Mouse (Mus musculus) stomach, embryonic 14.5 days (tissue): ENCODE measurements around the gene Tmem117. TPM values are rescaled to one million over a fixed set of nuclear protein-coding genes. Genes with fewer than 3 reads are reported as not detected.

Source experiments
- ATAC-seq: fragments of 200-750 bp; cut with Nextera tagmentation; 2 replicates; pipeline ENCODE4 v1.8.0; 2017; ENCODE audit warnings: low read depth, moderate TSS enrichment; ENCODE audit not compliant: insufficient number of reproducible peaks, insufficient read depth, low FRiP score
- H3K27ac ChIP-seq: fragments of 300-500 bp; sonication (generic); 2 replicates; pipeline ENCODE4 v1.5.1; 2014; ENCODE audit warnings: mild to moderate bottlenecking, low read length, moderate library complexity, mixed read lengths
- H3K27me3 ChIP-seq: fragments of 300-500 bp; sonication (generic); 2 replicates; pipeline ENCODE4 v1.6.1; 2014; ENCODE audit warnings: low read length, control low read depth, mixed read lengths; ENCODE audit not compliant: control insufficient read depth, insufficient read depth
- H3K36me3 ChIP-seq: fragments of 300-500 bp; sonication (generic); 2 replicates; pipeline ENCODE4 v1.6.1; 2014; ENCODE audit warnings: mild to moderate bottlenecking, control low read depth, low read length, moderate library complexity, mixed read lengths; ENCODE audit not compliant: control insufficient read depth, insufficient read depth
- H3K4me1 ChIP-seq: fragments of 300-500 bp; sonication (generic); 2 replicates; pipeline ENCODE4 v1.6.1; 2014; ENCODE audit warnings: low read length, control low read depth, mixed read lengths; ENCODE audit not compliant: control insufficient read depth, insufficient read depth
- H3K4me2 ChIP-seq: fragments of 300-500 bp; sonication (generic); replicated peaks from 2 replicates; pipeline ENCODE4 v1.6.1; 2014; ENCODE audit warnings: low read depth, low read length, control low read depth
- H3K4me3 ChIP-seq: fragments of 300-500 bp; sonication (generic); 2 replicates; pipeline ENCODE4 v1.5.1; 2014; ENCODE audit warnings: low read depth, low read length, control low read depth
- H3K9ac ChIP-seq: fragments of 300-500 bp; sonication (generic); replicated peaks from 2 replicates; pipeline ENCODE4 v1.6.1; 2014; ENCODE audit warnings: low read depth, mild to moderate bottlenecking, control low read depth, low read length, moderate library complexity, mixed read lengths
- H3K9me3 ChIP-seq: fragments of 300-500 bp; sonication (generic); 2 replicates; pipeline ENCODE4 v1.6.1; 2016; ENCODE audit warnings: low read depth, low read length, control low read depth; ENCODE audit not compliant: control insufficient read depth
- WGBS: fragments of 180-500 bp; shearing (Covaris S2); extraction: QIAGEN DNeasy Blood & Tissue Kit; methylation state at CpG from one replicate; pipeline ENCODE4 v1.1.7; 2014; 5-methylcytosine and 5-hydroxymethylcytosine counted together
- polyA plus RNA-seq: library from polyadenylated mRNA; unstranded; fragments of >200 nt; fragmentation: Nextera tagmentation; extraction: Ambion mirVana; gene quantifications from 2 replicates; pipeline ENCODE4 v1.2.1, GENCODE M21; 2014

The Tmem117 gene
- polyA plus RNA-seq, 1 experiment from 2014 or later = 3.8 TPM

DNA sequence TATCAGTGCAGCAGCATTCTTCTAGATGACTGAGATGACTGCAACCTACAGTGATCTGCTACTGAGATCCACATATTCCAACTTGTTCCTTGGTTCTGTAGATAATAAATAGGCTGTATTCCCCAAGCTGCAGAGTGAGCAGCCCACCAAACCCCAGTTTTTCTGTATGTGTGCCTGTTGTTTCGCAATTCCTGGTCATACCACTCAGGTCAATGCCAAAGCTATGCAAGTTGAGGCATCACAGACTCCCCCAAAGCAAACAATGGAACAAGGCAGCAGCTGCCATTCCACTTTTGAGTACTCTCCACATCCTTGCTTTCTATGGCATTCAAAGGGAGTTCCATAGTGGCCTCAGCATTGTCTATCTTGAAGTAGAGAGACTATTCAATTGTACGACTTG is 516.1 kb downstream of the Tmem117 start:
- 92% methylated on average over 2 of the region's 2 CpGs for WGBS
- no peak overlapping the region for H3K27ac ChIP-seq
- H3K9ac ChIP-seq = no peak overlapping the region
- no peak overlapping the region for H3K4me2 ChIP-seq
- no peaks in the 10 kb centered on the region for H3K36me3 ChIP-seq
- H3K4me1 ChIP-seq = no peaks in the 10 kb centered on the region
- no peak overlapping the region for H3K4me3 ChIP-seq
- no peaks in the 10 kb centered on the region for H3K9me3 ChIP-seq
- no peaks in the 10 kb centered on the region for H3K27me3 ChIP-seq
- ATAC-seq = no peak

Other genes starting within 250 kb of the Tmem117 start
- 5.4 and 5.7 TPM in 2 replicates for gene Adamts20, start 163.8 kb upstream of the Tmem117 start, polyA plus RNA-seq
- gene Pus7l, start 85.7 kb upstream of the Tmem117 start, polyA plus RNA-seq = 8.9 and 11.0 TPM in 2 replicates
- gene Irak4, start 85.6 kb upstream of the Tmem117 start, polyA plus RNA-seq = 7.0 and 10.3 TPM in 2 replicates
- 92.3 and 95.5 TPM in 2 replicates for gene Twf1, start 39.3 kb upstream of the Tmem117 start, polyA plus RNA-seq